Mouse (Mus musculus): Measurements from ENCODE around the gene Ampd3. TPM values are rescaled to one million over a fixed set of nuclear protein-coding genes. Genes with fewer than 3 reads are reported as not detected.

Ampd3 gene
- polyA plus RNA-seq, 1 experiment from 2014 or later = 3.6 TPM

DNA sequence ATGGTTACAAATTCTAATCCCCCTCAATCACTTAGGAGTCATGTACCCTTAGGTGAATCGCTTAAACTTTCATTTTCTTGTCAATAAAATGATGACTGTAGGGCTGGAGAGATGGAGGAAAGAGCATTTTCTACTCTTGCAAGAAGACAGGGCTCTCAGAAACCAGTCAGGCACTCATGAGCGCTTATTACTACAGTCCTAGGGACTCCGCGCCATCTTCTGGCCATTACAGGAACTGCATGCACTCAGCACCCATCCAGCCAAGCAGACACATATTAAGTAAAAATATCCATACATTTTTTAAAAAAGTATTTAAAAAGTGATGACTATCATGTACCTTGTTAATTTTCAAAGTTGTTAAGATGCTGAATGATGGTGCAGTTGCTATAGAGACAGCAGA lies 33.0 kb downstream of the Ampd3 start:
- under 1% methylated on average over 4 of the region's 4 CpGs for WGBS
- no peak overlapping the region for H3K4me2 ChIP-seq (ENCODE audit: low read length)
- H3K4me3 ChIP-seq (ENCODE audit: low read depth, low read length) = no peak overlapping the region
- H3K36me3 ChIP-seq (ENCODE audit: control insufficient read depth, insufficient read depth, low read length) = no peaks in the 10 kb centered on the region
- H3K4me1 ChIP-seq (ENCODE audit: control insufficient read depth, insufficient read depth, low read length) = no peaks in the 10 kb centered on the region
- no peaks in the 10 kb centered on the region for H3K27me3 ChIP-seq (replicated peaks; ENCODE audit: control insufficient read depth, insufficient read depth, low read length)
- no peak overlapping the region for H3K27ac ChIP-seq (ENCODE audit: low read depth, low read length)
- ATAC-seq (peak; percentile 63; the same call in 1 of the 2 replicates), DNase-seq (ENCODE audit: low spot score) (peak; percentile 92)
- no peak overlapping the region for H3K9ac ChIP-seq (ENCODE audit: low read length)
- no peaks in the 10 kb centered on the region for H3K9me3 ChIP-seq (replicated peaks; ENCODE audit: control insufficient read depth, low read length)

DNA sequence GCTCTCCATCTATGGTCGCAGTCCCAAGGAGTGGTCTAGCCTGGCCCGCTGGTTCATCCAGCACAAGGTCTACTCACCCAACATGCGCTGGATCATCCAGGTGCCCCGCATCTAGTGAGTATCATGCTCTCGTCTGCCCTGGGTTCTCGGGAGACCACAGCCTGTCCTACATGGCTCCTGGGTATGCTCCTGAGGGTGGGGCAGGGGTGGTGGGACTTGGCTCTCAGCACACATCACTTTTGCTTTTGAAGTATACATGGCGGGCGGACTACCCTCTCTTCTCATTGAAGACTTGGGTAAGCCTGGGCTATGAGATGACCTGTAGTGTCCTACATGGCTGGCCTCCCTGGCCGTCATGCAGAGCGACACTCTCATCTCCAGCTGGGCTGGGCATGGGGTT lies 35.1 kb downstream of the Ampd3 start:
- Histone ChIP-seq H3K4me2 (ENCODE audit: low read length) (no peak overlapping the region), H3K27me3 (replicated peaks; ENCODE audit: control insufficient read depth, insufficient read depth, low read length) (no peaks in the 10 kb centered on the region), H3K4me1 (ENCODE audit: control insufficient read depth, insufficient read depth, low read length) (no peaks in the 10 kb centered on the region), H3K9ac (ENCODE audit: low read length) (no peak overlapping the region), H3K36me3 (ENCODE audit: control insufficient read depth, insufficient read depth, low read length) (no peaks in the 10 kb centered on the region), H3K9me3 (replicated peaks; ENCODE audit: control insufficient read depth, low read length) (no peaks in the 10 kb centered on the region), H3K4me3 (ENCODE audit: low read depth, low read length) (no peak overlapping the region), H3K27ac (ENCODE audit: low read depth, low read length) (no peak overlapping the region)
- no peak for DNase-seq (ENCODE audit: low spot score)
- no peak for ATAC-seq
- WGBS = 96% methylated on average over 10 of the region's 10 CpGs

DNA sequence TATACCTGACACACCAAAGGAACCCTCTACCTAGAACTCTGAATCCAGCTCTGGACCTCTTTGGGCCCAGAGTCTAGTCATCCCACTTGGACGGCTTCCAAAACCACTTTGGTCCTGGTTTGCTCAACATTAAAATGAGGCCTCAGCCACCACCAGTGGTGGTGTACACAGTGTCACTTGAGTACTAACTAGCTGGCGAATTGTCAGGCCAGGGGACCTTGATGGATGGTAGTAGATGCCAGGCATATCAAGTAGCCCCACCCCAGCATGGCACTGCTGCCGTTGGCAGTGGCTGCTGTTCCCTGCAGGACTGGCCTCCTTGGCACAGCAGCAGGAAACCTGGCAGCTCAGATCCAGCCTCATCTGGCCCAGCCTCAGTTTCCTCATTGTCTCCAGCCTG lies 36.3 kb downstream of the Ampd3 start:
- no peak overlapping the region for H3K27ac ChIP-seq (ENCODE audit: low read depth, low read length)
- DNase-seq (ENCODE audit: low spot score) = peak; percentile 24
- H3K9me3 ChIP-seq (replicated peaks; ENCODE audit: control insufficient read depth, low read length) = no peaks in the 10 kb centered on the region
- no peaks in the 10 kb centered on the region for H3K4me1 ChIP-seq (ENCODE audit: control insufficient read depth, insufficient read depth, low read length)
- WGBS = 54% methylated on average over 3 of the region's 3 CpGs
- no peak overlapping the region for H3K9ac ChIP-seq (ENCODE audit: low read length)
- ATAC-seq = no peak
- no peaks in the 10 kb centered on the region for H3K27me3 ChIP-seq (replicated peaks; ENCODE audit: control insufficient read depth, insufficient read depth, low read length)
- no peaks in the 10 kb centered on the region for H3K36me3 ChIP-seq (ENCODE audit: control insufficient read depth, insufficient read depth, low read length)
- H3K4me3 ChIP-seq (ENCODE audit: low read depth, low read length) = no peak overlapping the region
- H3K4me2 ChIP-seq (ENCODE audit: low read length) = no peak overlapping the region

DNA sequence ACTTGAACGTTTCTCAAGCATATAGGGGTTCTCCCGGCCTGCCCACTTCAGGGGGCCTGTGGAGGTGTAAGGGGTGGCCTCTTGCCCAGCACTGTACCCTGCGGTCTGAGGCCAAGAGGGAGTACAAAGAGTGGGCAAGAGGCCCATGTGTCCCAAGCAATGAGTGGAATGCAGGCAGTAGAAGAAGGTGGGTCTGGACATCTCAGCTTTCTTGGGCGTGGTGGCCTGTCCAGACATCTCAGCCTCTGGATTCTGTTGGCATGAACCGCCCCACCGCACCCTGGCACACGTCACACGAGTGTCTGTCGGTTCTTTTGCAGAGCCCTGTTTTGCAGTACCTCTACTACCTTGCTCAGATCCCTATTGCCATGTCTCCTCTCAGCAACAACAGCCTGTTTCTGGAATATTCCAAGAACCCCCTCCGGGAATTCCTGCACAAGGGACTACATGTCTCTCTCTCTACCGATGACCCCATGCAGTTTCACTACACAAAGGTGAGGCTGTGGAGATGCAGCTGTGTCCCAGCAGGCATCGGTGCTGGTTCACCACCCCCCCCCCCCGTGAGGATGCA lies 39.5 kb downstream of the Ampd3 start:
- WGBS = 89% methylated on average over 13 of the region's 13 CpGs
- H3K4me2 ChIP-seq (ENCODE audit: low read length) = no peak overlapping the region
- H3K9me3 ChIP-seq (replicated peaks; ENCODE audit: control insufficient read depth, low read length) = no peaks in the 10 kb centered on the region
- no peak overlapping the region for H3K27ac ChIP-seq (ENCODE audit: low read depth, low read length)
- no peaks in the 10 kb centered on the region for H3K27me3 ChIP-seq (replicated peaks; ENCODE audit: control insufficient read depth, insufficient read depth, low read length)
- no peak overlapping the region for H3K4me3 ChIP-seq (ENCODE audit: low read depth, low read length)
- peaks cover 4% of the 10 kb centered on the region; the same call in 1 of the 2 replicates for H3K36me3 ChIP-seq (ENCODE audit: control insufficient read depth, insufficient read depth, low read length)
- DNase-seq (ENCODE audit: low spot score) (no peak), ATAC-seq (no peak)
- H3K9ac ChIP-seq (ENCODE audit: low read length) = no peak overlapping the region
- H3K4me1 ChIP-seq (ENCODE audit: control insufficient read depth, insufficient read depth, low read length) = no peaks in the 10 kb centered on the region

DNA sequence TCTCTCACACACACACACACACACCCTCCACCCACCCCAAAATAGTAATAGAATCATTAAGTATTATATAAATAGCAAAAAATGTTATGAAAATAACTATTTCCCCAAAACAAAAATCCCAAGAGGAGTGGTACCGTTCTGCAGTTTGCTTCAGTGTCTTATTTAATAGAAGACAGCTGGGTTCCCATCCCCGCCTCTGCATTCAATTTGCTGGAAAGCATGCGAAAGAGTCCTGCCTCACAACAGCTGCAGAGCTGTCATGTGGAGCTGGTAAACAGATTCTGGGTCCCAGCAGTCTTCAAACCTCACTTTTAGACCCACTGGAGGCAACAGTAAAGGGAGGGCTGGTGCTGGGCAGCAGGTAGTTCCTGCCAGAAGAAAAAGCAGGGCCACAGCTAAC lies 41.0 kb downstream of the Ampd3 start:
- no peak for DNase-seq (ENCODE audit: low spot score)
- Histone ChIP-seq H3K4me2 (ENCODE audit: low read length) (no peak overlapping the region), H3K27ac (ENCODE audit: low read depth, low read length) (no peak overlapping the region), H3K9me3 (replicated peaks; ENCODE audit: control insufficient read depth, low read length) (no peaks in the 10 kb centered on the region), H3K4me3 (ENCODE audit: low read depth, low read length) (no peak overlapping the region), H3K36me3 (ENCODE audit: control insufficient read depth, insufficient read depth, low read length) (peaks cover 10% of the 10 kb centered on the region; the same call in 1 of the 2 replicates), H3K4me1 (ENCODE audit: control insufficient read depth, insufficient read depth, low read length) (no peaks in the 10 kb centered on the region), H3K9ac (ENCODE audit: low read length) (no peak overlapping the region), H3K27me3 (replicated peaks; ENCODE audit: control insufficient read depth, insufficient read depth, low read length) (no peaks in the 10 kb centered on the region)
- ATAC-seq = no peak
- 68% methylated on average over 3 of the region's 3 CpGs for WGBS

DNA sequence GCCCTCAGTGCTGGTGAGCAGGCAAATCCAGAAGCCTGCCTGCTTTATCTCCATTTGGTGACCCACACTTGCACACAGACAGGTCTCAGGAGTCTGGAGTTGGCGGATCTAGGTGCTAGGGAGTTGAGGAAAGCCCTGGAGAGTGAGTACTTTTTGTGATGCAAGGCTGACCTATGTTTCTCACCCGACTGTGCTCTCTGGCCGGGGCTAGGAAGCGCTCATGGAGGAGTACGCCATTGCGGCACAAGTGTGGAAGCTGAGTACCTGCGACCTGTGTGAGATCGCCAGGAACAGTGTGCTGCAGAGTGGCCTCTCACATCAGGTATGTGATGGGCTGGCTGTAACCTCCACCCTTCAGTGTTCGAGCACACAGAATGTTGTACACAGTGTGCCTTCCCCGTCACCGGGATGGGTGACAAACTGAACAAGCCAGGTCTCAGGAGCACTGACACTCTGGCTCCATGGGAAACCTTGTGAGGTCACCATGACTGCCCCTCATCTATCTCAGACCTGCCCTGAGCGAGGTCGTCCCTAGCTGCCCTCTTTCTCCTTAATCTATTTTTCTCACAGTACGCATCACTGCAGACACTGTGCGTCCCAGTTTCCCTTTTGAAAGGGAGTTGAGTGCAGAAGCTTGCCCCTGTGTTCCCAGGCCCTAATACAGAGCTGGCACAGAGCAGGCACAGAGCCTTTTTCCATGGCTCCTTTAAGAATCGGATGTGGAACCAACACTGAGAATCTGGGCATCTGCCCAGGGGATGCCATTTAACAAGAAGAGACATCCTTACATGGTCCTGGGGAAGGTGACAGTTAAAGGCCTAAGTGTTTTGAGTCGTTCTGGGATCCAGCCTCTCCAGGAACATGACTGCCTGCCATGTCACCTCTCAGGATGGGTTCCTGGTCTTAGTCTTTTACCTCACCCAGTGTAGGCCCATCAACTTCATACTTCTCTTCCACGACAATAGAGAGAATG lies 41.9 kb downstream of the Ampd3 start:
- Histone ChIP-seq H3K9me3 (replicated peaks; ENCODE audit: control insufficient read depth, low read length) (no peaks in the 10 kb centered on the region), H3K4me1 (ENCODE audit: control insufficient read depth, insufficient read depth, low read length) (no peaks in the 10 kb centered on the region), H3K27ac (ENCODE audit: low read depth, low read length) (no peak overlapping the region), H3K4me2 (ENCODE audit: low read length) (no peak overlapping the region), H3K27me3 (replicated peaks; ENCODE audit: control insufficient read depth, insufficient read depth, low read length) (no peaks in the 10 kb centered on the region), H3K9ac (ENCODE audit: low read length) (no peak overlapping the region), H3K36me3 (ENCODE audit: control insufficient read depth, insufficient read depth, low read length) (peaks cover 10% of the 10 kb centered on the region; the same call in 1 of the 2 replicates), H3K4me3 (ENCODE audit: low read depth, low read length) (no peak overlapping the region)
- ATAC-seq (no peak), DNase-seq (ENCODE audit: low spot score) (no peak)
- WGBS = 83% methylated on average over 18 of the region's 18 CpGs

DNA sequence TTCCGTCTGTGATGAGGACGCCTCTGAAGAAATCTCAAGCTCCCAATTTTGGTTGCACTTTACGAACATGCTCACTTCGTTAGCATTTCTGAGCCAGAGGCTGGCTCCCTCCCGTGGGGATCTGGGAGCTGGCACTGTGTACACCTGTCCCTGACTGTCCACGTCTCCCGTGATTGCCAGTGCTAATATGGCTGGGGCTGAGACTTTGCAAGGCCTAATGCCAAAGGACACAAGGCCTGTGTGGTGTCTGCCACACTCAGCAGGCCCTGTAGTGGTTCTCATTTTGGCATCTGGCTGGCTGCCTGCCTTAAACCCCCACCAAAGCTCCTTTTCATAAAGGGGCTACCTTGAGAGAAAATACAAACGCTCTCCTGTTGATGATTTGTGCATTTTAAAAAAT lies 43.0 kb downstream of the Ampd3 start:
- Histone ChIP-seq H3K36me3 (ENCODE audit: control insufficient read depth, insufficient read depth, low read length) (peaks cover 10% of the 10 kb centered on the region; the same call in 1 of the 2 replicates), H3K27me3 (replicated peaks; ENCODE audit: control insufficient read depth, insufficient read depth, low read length) (no peaks in the 10 kb centered on the region), H3K9me3 (replicated peaks; ENCODE audit: control insufficient read depth, low read length) (no peaks in the 10 kb centered on the region), H3K27ac (ENCODE audit: low read depth, low read length) (no peak overlapping the region), H3K4me2 (ENCODE audit: low read length) (no peak overlapping the region), H3K4me3 (ENCODE audit: low read depth, low read length) (no peak overlapping the region), H3K4me1 (ENCODE audit: control insufficient read depth, insufficient read depth, low read length) (no peaks in the 10 kb centered on the region), H3K9ac (ENCODE audit: low read length) (no peak overlapping the region)
- DNase-seq (ENCODE audit: low spot score) (no peak), ATAC-seq (no peak)
- 72% methylated on average over 8 of the region's 8 CpGs for WGBS

DNA sequence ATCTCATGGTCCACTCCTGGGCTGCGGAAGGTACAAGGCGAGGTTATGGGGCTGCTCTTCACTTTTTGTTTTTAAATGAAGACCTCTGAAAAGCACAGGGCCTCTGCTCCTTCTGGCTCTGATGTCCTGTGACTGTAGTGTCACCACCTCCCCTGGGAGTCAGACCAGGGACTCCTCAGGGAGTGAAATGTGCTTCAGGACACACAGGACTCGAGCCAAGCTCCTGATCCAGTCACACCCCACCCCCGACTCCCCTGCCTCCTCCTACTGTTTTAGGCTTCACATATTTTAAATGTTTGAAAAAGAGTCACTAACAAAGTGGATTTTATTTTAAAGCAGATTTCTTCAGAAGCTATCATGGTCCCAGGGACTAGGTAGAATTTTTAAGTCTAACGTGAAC lies 43.5 kb downstream of the Ampd3 start:
- no peaks in the 10 kb centered on the region for H3K9me3 ChIP-seq (replicated peaks; ENCODE audit: control insufficient read depth, low read length)
- H3K4me3 ChIP-seq (ENCODE audit: low read depth, low read length) = no peak overlapping the region
- H3K27ac ChIP-seq (ENCODE audit: low read depth, low read length) = no peak overlapping the region
- ATAC-seq = no peak
- H3K4me2 ChIP-seq (ENCODE audit: low read length) = no peak overlapping the region
- peaks cover 10% of the 10 kb centered on the region; the same call in 1 of the 2 replicates for H3K36me3 ChIP-seq (ENCODE audit: control insufficient read depth, insufficient read depth, low read length)
- H3K27me3 ChIP-seq (replicated peaks; ENCODE audit: control insufficient read depth, insufficient read depth, low read length) = no peaks in the 10 kb centered on the region
- 85% methylated on average over 5 of the region's 5 CpGs for WGBS
- H3K4me1 ChIP-seq (ENCODE audit: control insufficient read depth, insufficient read depth, low read length) = no peaks in the 10 kb centered on the region
- no peak for DNase-seq (ENCODE audit: low spot score)
- no peak overlapping the region for H3K9ac ChIP-seq (ENCODE audit: low read length)

DNA sequence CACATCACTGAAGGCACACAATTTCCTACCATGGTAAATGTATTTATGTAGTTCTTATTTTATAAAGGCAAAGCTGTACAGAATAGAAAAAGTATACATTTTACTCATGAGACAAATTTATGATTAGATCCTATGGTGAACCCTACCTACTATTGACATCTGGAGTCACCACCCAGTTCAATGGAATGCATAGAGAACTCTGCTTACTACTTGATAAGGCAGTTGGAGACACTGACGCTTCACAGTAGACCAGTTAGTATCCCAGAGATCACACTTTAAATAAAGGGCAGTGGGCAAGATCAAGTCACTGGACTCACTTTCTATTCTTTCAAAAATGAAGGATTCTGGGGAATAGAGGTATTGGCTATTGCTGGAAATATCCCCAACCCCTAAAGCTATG lies 46.0 kb downstream of the Ampd3 start:
- 98% methylated on average over 1 of the region's 1 CpGs for whole genome bisulfite sequencing
- DNase-seq (ENCODE audit: low spot score) = no peak
- Histone ChIP-seq H3K4me2 (ENCODE audit: low read length) (no peak overlapping the region), H3K4me3 (ENCODE audit: low read depth, low read length) (no peak overlapping the region), H3K36me3 (ENCODE audit: control insufficient read depth, insufficient read depth, low read length) (peaks cover 10% of the 10 kb centered on the region; the same call in 1 of the 2 replicates), H3K4me1 (ENCODE audit: control insufficient read depth, insufficient read depth, low read length) (no peaks in the 10 kb centered on the region), H3K9ac (ENCODE audit: low read length) (no peak overlapping the region), H3K27ac (ENCODE audit: low read depth, low read length) (no peak overlapping the region), H3K27me3 (replicated peaks; ENCODE audit: control insufficient read depth, insufficient read depth, low read length) (no peaks in the 10 kb centered on the region), H3K9me3 (replicated peaks; ENCODE audit: control insufficient read depth, low read length) (no peaks in the 10 kb centered on the region)
- no peak for ATAC-seq
